Mouse (Mus musculus): Measurements from ENCODE around the gene Tmem208.

- TF ChIP-seq CTCF (IDR thresholded peaks at IDR 0.05; ENCODE audit: extremely low read depth, insufficient read depth, insufficient read length, insufficient replicate concordance) (no peak), POLR2A (IDR thresholded peaks at IDR 0.05; ENCODE audit: low read depth, low read length) (no peak)
These were observed 30.1 kb upstream of the Tmem208 start, which contains the start of gene Exoc3l for GRCm38 (mm10) chr8:105295895-105296573.
